Mouse (Mus musculus): ENCODE results near the gene Trak1. TPM values are rescaled to one million over a fixed set of nuclear protein-coding genes. Genes with fewer than 3 reads are reported as not detected.

Trak1 gene
- total and polyA plus RNA-seq, 3 experiments: 8.2 to 28.6 (median 18.1) TPM

GRCm38 (mm10) chr9:121520047-121520446 is 222.7 kb downstream of the Trak1 start:
- no peak for DNase-seq (ENCODE audit: extremely low read depth)
- dilution Hi-C loops (cut with MboI; ENCODE audit: extremely low pct_ligation_motif_present, extremely low pct_unique_long_range_greater_than_20kb, low sequenced_read_pairs): no loop called here
- peaks cover 2% of the 10 kb centered on the region for H3K9me3 ChIP-seq (replicated peaks; ENCODE audit: low read length)
- no peaks in the 10 kb centered on the region for H3K4me1 ChIP-seq (ENCODE audit: control insufficient read depth in 1 of 2, insufficient read depth in 2 of 2)
- no peak overlapping the region for H3K4me3 ChIP-seq (replicated peaks in 1 of 3; ENCODE audit: low read depth in 2 of 3, low read length in 2 of 3, poor library complexity in 1 of 3)
- peaks cover 48% of the 10 kb centered on the region for H3K27me3 ChIP-seq (replicated peaks)
- H3K27ac ChIP-seq (ENCODE audit: insufficient read depth, low read depth): no peak overlapping the region
- no peaks in the 10 kb centered on the region for H3K36me3 ChIP-seq (replicated peaks in 1 of 2; ENCODE audit: control insufficient read depth in 1 of 2, insufficient read depth in 1 of 2, low read length in 1 of 2)
- TF ChIP-seq RCOR1 (conservative IDR thresholded peaks at IDR 0.05; ENCODE audit: low read depth, low read length): no peak
- TF ChIP-seq PAX5 (IDR thresholded peaks at IDR 0.05; ENCODE audit: low read length): no peak
- no peak for TF ChIP-seq ZNF384 (IDR thresholded peaks at IDR 0.05; ENCODE audit: low read depth, low read length)
- TF ChIP-seq EP300 (IDR thresholded peaks at IDR 0.05; ENCODE audit: low read length): no peak
- no peak for TF ChIP-seq KAT2A (IDR thresholded peaks at IDR 0.05; ENCODE audit: insufficient replicate concordance, low read length)
- TF ChIP-seq IRF4 (IDR thresholded peaks at IDR 0.05; ENCODE audit: low read depth, low read length): no peak
- no peak for TF ChIP-seq MXI1 (IDR thresholded peaks at IDR 0.05; ENCODE audit: low read depth, low read length)
- TF ChIP-seq UBTF (IDR thresholded peaks at IDR 0.05; ENCODE audit: low read depth, low read length): no peak
- TF ChIP-seq CTCF (conservative IDR thresholded peaks at IDR 0.05 in 1 of 2, IDR thresholded peaks at IDR 0.05 in 1 of 2; ENCODE audit: low read depth in 2 of 2, low read length in 2 of 2): no peak
- TF ChIP-seq CHD1 (IDR thresholded peaks at IDR 0.05; ENCODE audit: low read depth, low read length): no peak
- no peak for TF ChIP-seq USF2 (conservative IDR thresholded peaks at IDR 0.05; ENCODE audit: low read depth, low read length)
- TF ChIP-seq JUN (IDR thresholded peaks at IDR 0.05; ENCODE audit: insufficient read depth, low read depth, low read length): no peak
- H3K9ac ChIP-seq (ENCODE audit: insufficient read depth, low read depth): no peak overlapping the region
- in situ Hi-C loops (cut with MboI; ENCODE audit: low pct_ligation_motif_present, low pct_unique_long_range_greater_than_20kb, low sequenced_read_pairs): no loop called here
- no peak overlapping the region for H3K4me2 ChIP-seq (ENCODE audit: insufficient read depth, low read depth, poor library complexity, severe bottlenecking)
- no peaks in the 10 kb centered on the region for H3K79me2 ChIP-seq (replicated peaks; ENCODE audit: control insufficient read depth, extremely low read depth, insufficient read depth, poor library complexity, severe bottlenecking)

Other genes with a start within 250 kb of the Trak1 start
- 18.5 and 23.3 TPM in 2 replicates for gene Ulk4, start 20.3 kb upstream of the Trak1 start, total RNA-seq (2012; rRNA removed)
- 1.4 and 1.6 TPM in 2 replicates for gene Ulk4, start 20.3 kb upstream of the Trak1 start, total RNA-seq (2014; rRNA removed)
- 11.0 and 25.8 TPM in 2 replicates for gene Ulk4, start 20.3 kb upstream of the Trak1 start, polyA plus RNA-seq (2012; ENCODE audit: insufficient read length, low read depth)
- not detected in 2 replicates for gene Cck, start 198.2 kb downstream of the Trak1 start, total RNA-seq (2012; rRNA removed)
- gene Cck, start 198.2 kb downstream of the Trak1 start, total RNA-seq (2014; rRNA removed): not detected in 2 replicates
- gene Cck, start 198.2 kb downstream of the Trak1 start, polyA plus RNA-seq (2012; ENCODE audit: insufficient read length, low read depth): not detected in 2 replicates